Comparison of ENCODE assay signal across 7 mouse cellular contexts in genomic region chr1:63446047-63446704, GRCm38 (mm10). TPM values are rescaled to one million over a fixed set of nuclear protein-coding genes. Genes with fewer than 3 reads are reported as not detected.
DNase-seq lines count a peak whose midpoint lies in the region; ATAC-seq and TF ChIP-seq lines count a peak whose summit lies in the region.

No protein-coding gene starts in this region.

- H3K4me1 ChIP-seq in lung, embryonic 16.5 days (replicated peaks; ENCODE audit: control insufficient read depth, insufficient read depth, low read length) = peaks cover 5% of the 10 kb centered on the region
- H3K4me1 ChIP-seq in brown adipose tissue, adult 24 weeks (ENCODE audit: control insufficient read depth, insufficient read depth, insufficient read length, low read length) = no peaks in the 10 kb centered on the region
- H3K4me1 ChIP-seq in embryonic fibroblast, embryonic 13.5 days (ENCODE audit: control insufficient read depth, insufficient read depth, low read length) = no peaks in the 10 kb centered on the region
- H3K4me1 ChIP-seq in intestine, embryonic 14.5 days (replicated peaks; ENCODE audit: control insufficient read depth, insufficient read depth, low read length) = peaks cover 5% of the 10 kb centered on the region; the same call in 1 of the 2 replicates
- peaks cover 9% of the 10 kb centered on the region for H3K4me1 ChIP-seq in midbrain, embryonic 12.5 days

- H3K27ac ChIP-seq in lung, embryonic 16.5 days (ENCODE audit: low read length) = no peak overlapping the region
- no peak overlapping the region for H3K27ac ChIP-seq in brown adipose tissue, adult 24 weeks (replicated peaks; ENCODE audit: low read depth, low read length)
- no peak overlapping the region for H3K27ac ChIP-seq in embryonic fibroblast, embryonic 13.5 days (ENCODE audit: insufficient read depth, low read length)
- H3K27ac ChIP-seq in intestine, embryonic 14.5 days (ENCODE audit: low read depth) = no peak overlapping the region
- peak overlapping the region; percentile 69 for H3K27ac ChIP-seq in midbrain, embryonic 12.5 days (replicated peaks)

- ATAC-seq in lung, embryonic 16.5 days (ENCODE audit: low read depth) = peak; percentile 41; the same call in 1 of the 2 replicates
- peak; percentile 36; the same call in 1 of the 2 replicates for ATAC-seq in intestine, embryonic 14.5 days (replicated peaks; ENCODE audit: low FRiP score, low TSS enrichment, low read depth)
- ATAC-seq in midbrain, embryonic 12.5 days (ENCODE audit: low FRiP score, low read depth) = peak; percentile 67
- ATAC-seq in monocyte, adult 5-6 weeks (replicated peaks; ENCODE audit: insufficient number of reproducible peaks, low FRiP score, low TSS enrichment, poor library complexity, severe bottlenecking) = no peak

- no peak for DNase-seq in lung, postnatal 4 days
- peak; percentile 67 for DNase-seq in intestine, embryonic 14.5 days (ENCODE audit: low spot score)

- TF ChIP-seq CTCF in embryonic fibroblast, embryonic 13.5 days (IDR thresholded peaks at IDR 0.05; ENCODE audit: borderline replicate concordance, insufficient read depth, low read length) = no peak

- TF ChIP-seq POLR2A in embryonic fibroblast, embryonic 13.5 days (IDR thresholded peaks at IDR 0.05; ENCODE audit: low read depth, low read length) = no peak

- no peaks in the 10 kb centered on the region for H3K36me3 ChIP-seq in lung, embryonic 16.5 days (ENCODE audit: control insufficient read depth, insufficient read depth, low read length)
- no peaks in the 10 kb centered on the region for H3K36me3 ChIP-seq in intestine, embryonic 14.5 days (ENCODE audit: control insufficient read depth, insufficient read depth, low read length)
- H3K36me3 ChIP-seq in midbrain, embryonic 12.5 days = no peaks in the 10 kb centered on the region

- H3K27me3 ChIP-seq in lung, embryonic 16.5 days (ENCODE audit: control insufficient read depth, insufficient read depth, low read depth, low read length) = peaks cover 24% of the 10 kb centered on the region
- peaks cover 22% of the 10 kb centered on the region for H3K27me3 ChIP-seq in intestine, embryonic 14.5 days (replicated peaks; ENCODE audit: control insufficient read depth, insufficient read depth, low read length)
- 0 out of 2 replicates have a peak, but pooled peaks cover 3% of the 10 kb centered on the region for H3K27me3 ChIP-seq in midbrain, embryonic 12.5 days

- H3K9me3 ChIP-seq in lung, embryonic 16.5 days (ENCODE audit: control insufficient read depth, low read length) = no peaks in the 10 kb centered on the region
- H3K9me3 ChIP-seq in intestine, embryonic 14.5 days (ENCODE audit: control insufficient read depth, low read length) = no peaks in the 10 kb centered on the region
- no peaks in the 10 kb centered on the region for H3K9me3 ChIP-seq in midbrain, embryonic 12.5 days

- H3K4me2 ChIP-seq in lung, embryonic 16.5 days (ENCODE audit: low read depth, low read length) = peak overlapping the region; percentile 99
- H3K4me2 ChIP-seq in intestine, embryonic 14.5 days (ENCODE audit: low read length) = peak overlapping the region; percentile 97
- peak overlapping the region; percentile 95 for H3K4me2 ChIP-seq in midbrain, embryonic 12.5 days (replicated peaks)

- 1% methylated on average over 56 of the region's 68 CpGs for WGBS in lung, embryonic 16.5 days
- under 1% methylated on average over 39 of the region's 68 CpGs for WGBS in intestine, embryonic 14.5 days
- under 1% methylated on average over 54 of the region's 68 CpGs for WGBS in midbrain, embryonic 12.5 days

- H3K4me3 ChIP-seq in lung, embryonic 16.5 days (ENCODE audit: low read length) = peak overlapping the region; percentile 68
- H3K4me3 ChIP-seq in brown adipose tissue, adult 24 weeks (ENCODE audit: insufficient read depth, low read depth, low read length) = peak overlapping the region; percentile 54
- H3K4me3 ChIP-seq in embryonic fibroblast, embryonic 13.5 days (ENCODE audit: insufficient read depth, low read length) = peak overlapping the region; percentile 42
- H3K4me3 ChIP-seq in intestine, embryonic 14.5 days (ENCODE audit: low read depth, low read length) = peak overlapping the region; percentile 53
- H3K4me3 ChIP-seq in midbrain, embryonic 12.5 days = peak overlapping the region; percentile 72

- H3K9ac ChIP-seq in lung, embryonic 16.5 days (ENCODE audit: low read length) = peak overlapping the region; percentile 61
- H3K9ac ChIP-seq in intestine, embryonic 14.5 days (ENCODE audit: low read length) = peak overlapping the region; percentile 53
- H3K9ac ChIP-seq in midbrain, embryonic 12.5 days (replicated peaks) = peak overlapping the region; percentile 91

RNA-seq across cellular contexts. Expression of gene Adam23, which starts 0.5 kb away (rescaled TPM):
- 0.65 and 0.99 TPM in 2 replicates for polyA plus RNA-seq in lung, embryonic 16.5 days (2015; fragmentation: Nextera tagmentation; extraction: Ambion mirVana)
- polyA plus RNA-seq in brown adipose tissue, adult 24 weeks (2012; ENCODE audit: insufficient read depth, insufficient read length, missing spikeins) = 3.4 and 3.5 TPM in 2 replicates
- polyA plus RNA-seq in embryonic fibroblast, embryonic 13.5 days (2011; ENCODE audit: insufficient read length, low read depth, missing spikeins) = 43.6 and 54.1 TPM in 2 replicates
- polyA plus RNA-seq in intestine, embryonic 14.5 days (2014; fragmentation: Nextera tagmentation; extraction: Ambion mirVana) = 2.9 and 3.0 TPM in 2 replicates
- polyA plus RNA-seq in midbrain, embryonic 12.5 days (2016; fragmentation: Nextera tagmentation; extraction: Ambion mirVana) = 10.2 and 13.9 TPM in 2 replicates
- total RNA-seq in monocyte, adult 5-6 weeks (2017) = 0.19 to 0.53 TPM in 2 of 3 replicates, not detected in the other
